Mouse (Mus musculus): ENCODE results near the gene Dnaic1.
A peak's percentile ranks its signal among the peaks of the same experiment; 100 is the strongest.

Dnaic1 gene

DNA sequence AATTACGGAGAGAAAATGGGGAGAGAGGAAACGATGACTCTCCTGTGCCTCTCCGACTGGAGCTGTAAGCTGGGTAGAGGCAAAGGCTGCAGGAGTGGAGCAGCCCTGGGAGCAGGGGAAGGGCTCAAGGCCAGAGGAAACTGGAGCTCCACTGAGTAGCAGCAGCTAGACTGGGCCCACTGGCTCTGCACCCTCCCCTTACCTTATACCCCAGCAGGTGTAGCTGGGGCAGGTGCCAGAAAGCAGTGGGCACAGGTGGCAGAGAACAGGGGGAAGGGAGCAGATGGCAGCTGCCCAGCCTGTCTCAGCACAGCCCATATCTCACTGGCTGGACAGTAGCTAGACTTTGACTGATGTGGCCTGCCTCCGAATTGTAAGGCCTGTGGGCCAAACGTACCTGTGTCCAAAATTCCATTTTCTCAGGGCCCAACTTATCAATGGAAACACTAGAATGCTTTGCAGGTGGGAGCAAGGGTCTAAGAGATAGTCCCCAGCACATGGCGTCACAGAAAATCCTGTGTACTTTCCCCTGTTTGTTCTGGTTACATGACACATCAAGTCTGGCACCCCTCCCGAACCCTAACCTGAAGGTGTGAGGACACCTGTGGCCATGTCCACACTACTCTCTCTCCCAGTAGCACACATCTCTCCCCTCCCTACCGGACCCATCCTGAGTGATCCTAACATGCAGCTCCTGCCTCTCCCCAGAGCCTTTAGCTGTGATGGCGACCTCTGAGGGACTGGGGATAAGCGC, 67.5 kb downstream of the Dnaic1 start:
- no peak for DNase-seq

DNA sequence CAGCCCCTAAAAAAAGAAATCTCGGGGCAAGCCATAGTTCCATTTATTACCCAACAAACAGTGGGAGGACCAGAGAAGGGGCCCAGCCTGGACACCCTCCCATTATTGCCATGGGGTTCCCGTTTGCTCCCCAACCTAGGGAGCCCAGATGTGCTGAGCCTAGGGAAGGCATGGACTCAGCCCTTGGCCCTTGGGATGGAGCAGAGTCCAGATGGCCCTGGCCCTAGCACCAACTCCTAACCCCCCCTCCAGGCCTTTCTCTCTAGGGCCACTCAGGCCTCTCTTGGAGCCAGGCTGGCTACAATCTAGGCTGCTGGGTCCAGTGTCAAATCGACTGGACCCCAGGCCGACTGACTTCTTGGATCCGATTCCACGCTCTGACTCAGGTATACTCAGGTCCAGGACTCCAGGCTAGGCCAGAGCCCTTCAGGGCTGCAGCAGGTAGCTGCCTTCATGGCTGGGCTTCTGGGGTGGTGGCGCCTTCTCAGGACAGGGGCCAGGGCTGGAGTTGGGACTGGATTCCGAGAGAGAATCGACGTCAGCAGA, 68.7 kb downstream of the Dnaic1 start:
- DNase-seq, result no peak

DNA sequence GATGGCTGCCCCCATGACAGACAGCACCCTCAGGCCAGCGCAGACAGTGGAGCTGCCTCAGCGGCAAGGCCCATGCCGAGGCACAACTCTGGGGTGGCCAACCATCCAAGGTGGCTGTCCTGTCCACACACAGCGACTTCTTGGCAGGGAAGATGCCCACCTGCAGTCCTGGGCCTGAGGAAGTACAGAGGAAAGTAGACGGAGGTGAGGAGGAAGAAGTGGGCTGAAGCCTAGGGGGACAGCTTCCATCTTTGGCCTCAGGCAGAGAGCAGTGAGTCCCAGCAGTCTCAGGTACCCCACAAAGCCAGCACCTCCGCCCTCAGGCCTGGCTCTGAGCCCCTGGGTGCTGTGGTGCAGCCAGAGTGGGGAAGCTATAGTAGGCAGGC, 69.2 kb downstream of the Dnaic1 start:
- no peak for DNase-seq

DNA sequence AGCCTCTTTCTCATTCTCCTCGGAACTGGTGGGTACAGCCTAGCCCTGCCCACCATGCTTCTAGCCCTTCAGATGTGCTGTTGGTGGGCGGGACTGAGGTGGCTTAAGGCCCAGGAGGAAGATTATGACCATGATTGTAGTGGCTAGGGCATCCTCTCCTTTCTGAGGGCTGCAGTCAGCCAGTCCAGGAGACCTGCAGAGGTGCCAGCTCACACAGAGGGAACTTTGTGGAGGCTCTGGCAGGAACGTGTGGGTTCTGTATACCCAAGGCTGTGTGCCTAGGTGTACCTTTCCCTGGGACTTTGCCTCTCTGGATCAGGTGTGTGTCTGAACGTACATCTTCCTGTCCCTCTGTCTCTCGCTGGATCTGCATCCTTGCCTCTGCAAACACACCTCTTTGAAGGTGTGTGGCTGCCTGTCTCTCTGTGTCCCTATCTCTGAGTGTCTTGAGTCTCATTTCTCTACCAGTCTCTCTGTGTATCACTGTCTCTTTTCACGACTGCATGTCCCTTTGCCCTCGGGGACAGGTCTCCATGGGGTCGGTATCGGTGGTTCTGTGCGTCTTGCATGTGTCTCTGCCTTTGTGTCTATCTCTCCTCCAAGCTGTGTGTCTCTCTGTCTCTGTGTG, 69.8 kb downstream of the Dnaic1 start:
- no peak for DNase-seq

DNA sequence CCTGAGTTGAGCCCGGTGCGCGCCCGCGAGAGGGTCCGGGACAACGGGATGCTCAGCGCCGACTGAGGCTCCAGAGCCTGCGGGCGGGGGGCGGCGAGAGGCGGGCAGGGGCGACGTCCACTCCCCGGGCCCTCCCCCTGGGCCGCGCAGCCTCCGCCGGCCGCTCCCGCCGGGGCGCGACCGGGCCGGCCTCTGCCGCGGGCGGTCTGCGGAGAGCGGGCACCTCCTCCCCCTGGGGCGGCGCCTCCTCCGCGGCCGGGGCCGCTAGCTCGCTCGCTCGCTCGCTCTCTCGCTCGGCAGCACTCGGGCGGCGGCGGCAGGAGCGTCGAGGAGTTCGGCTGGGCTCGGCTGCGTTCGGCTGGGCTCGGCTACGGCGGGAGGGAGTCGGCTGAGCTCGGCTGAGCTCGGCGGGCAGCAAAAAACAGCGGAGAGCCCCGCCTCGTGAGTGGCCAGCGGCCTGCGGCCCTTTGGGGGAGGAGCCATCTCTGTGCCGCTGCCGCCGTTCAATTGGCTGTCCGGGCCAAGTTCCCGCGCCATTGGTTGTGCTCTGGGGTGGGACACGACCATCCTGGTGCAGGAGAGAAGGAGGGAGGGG, 70.4 kb downstream of the Dnaic1 start, which contains the start of gene Enho:
Gene Enho (minus strand): TSS at position 412 of the 595 bp plus-strand sequence.
- peak; percentile 95 for DNase-seq

DNA sequence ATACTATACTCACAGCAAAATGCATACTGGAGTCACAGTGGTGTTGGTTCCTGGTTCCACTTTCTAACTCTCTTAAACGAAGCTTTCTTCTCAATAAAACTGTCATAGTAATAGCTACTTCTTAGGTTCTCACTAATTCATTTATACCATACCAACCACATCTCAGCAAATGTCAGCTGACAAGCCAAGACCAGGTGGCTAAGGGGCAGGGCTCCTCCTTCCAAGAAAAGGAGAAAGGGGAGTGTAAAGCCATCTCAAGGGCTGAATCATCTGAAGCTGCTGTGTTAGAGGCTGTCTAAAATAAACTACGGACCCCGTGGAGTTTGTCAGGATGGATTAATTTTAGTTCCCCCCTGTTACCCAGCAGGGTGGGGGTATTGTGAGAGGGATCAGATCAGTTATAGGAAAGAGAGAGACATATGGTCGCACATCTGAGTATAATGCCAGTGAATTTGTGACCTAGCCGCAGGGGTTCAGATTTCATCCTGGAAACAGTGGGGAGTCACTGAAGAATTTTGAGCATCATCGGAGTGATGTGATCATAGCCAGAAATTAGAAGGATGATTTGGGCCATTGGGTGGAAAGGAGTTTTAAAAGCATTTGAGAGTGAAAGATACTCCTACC, 71.7 kb downstream of the Dnaic1 start:
- no peak for DNase-seq

DNA sequence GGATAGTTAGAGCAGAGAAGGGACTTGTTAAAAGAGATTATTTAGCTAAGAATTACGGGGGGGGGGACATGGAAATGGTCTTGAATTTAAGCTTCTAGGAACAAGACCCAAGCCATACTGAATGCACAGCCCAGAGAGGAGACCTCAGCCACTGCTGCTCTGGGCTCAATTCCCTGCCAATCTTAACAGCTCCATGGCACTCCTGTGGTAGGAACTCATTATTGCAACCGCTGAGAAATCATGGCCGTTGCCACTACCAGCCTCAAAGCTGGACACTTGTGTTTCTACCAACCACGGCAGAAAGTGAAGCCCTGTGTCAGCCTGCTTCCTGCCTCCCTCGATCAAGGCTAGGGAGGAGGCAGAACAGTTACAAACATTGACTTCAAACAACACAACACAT, 75.9 kb downstream of the Dnaic1 start:
- no peak for DNase-seq

DNA sequence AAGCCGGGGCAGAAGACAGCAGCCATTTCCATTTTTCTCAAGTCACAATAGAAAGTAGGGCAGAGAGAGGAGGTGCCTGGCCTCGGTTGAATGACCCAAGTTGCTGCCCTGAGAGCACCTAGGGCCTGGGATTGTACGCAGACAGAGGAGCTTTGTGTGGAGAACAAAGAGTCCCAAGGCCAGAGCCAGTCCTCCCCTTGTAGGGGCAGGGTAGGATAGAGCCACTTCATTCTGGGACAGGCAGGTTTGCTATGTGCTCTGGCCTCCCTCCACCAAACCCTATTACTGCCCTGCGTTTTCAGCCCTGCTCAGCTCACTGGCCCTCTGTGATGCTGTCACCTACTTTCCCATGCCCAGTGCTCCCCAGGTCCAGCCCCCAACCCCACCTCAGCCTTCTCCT, 78.6 kb downstream of the Dnaic1 start:
- DNase-seq, result no peak

DNA sequence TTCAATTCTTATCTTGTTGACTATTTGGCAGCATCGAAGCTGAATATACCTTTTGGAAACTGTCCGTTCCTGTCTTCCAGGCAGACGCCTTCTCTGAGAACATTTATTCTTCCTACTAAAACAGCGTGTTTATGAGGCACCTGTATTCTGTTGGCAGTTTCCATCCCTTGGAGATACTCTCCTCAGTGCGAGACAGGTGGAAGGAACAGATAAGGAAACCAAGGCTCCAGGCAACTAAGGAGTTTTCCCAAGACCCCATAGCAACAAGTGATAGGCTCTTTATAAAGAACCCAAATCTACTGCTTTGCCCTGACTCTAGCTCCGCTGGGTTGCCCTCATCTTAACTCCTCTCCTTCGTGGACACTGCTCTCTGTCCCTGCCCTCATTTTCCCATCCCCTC, 79.1 kb downstream of the Dnaic1 start:
- DNase-seq, result no peak

DNA sequence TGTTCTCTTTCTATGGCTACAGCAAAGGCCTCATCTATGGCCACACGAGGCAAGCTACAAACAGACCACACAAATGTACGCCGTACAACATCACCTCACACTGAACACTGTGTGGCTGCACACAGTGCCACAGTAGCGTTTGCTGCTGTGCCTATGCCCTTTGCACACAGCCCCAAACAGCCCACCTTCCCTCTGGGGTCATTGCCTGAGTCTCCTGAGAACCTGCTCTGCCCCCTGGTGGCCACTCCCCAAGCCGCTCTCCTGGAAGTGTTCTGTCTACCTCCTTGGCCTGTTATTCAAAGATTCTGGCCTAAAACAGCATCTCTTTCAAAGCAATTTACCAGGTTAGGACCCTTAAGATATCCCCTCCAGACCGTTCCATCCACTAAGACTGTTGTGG, 83.7 kb downstream of the Dnaic1 start:
- peak; percentile 85 for DNase-seq

DNA sequence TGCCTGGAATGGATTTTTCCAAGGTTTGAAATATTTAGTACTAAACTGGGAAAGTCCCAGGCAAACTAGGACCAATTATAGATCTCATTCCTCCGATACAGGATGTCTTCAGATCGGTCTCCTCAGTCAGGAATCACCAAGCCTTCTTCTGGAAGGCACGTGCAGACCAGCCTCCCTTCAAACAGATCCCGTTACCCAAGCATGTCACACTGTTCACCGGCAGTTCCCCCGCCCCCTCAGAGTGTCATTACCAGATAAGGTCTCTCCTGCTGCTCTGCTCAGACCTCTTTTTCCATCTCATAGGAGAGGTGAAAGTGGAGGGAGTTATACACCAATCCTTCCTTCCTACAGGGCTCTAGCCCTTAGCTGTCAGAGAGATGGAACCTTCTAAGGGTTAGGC, 84.2 kb downstream of the Dnaic1 start:
- DNase-seq, result no peak

DNA sequence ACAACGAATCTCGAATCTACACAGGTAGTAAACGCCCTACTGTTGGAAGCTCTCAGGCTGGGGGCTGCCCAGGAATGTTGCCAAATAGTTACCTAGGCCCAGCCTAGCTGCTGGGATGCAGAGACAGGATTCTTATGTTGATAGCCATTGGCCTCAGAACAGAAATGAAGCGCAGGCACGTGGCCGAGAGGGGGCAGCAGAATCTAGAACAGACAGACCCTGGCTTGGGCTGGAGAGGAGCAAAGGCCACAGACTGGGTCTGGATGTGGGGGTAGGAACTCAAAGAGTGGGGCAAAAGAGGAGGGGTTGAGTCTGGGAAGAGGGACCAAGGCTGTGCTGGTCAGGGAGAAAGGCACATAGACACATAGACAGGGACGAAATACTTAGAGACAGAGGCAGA, 84.6 kb downstream of the Dnaic1 start:
- DNase-seq, result peak; percentile 64

DNA sequence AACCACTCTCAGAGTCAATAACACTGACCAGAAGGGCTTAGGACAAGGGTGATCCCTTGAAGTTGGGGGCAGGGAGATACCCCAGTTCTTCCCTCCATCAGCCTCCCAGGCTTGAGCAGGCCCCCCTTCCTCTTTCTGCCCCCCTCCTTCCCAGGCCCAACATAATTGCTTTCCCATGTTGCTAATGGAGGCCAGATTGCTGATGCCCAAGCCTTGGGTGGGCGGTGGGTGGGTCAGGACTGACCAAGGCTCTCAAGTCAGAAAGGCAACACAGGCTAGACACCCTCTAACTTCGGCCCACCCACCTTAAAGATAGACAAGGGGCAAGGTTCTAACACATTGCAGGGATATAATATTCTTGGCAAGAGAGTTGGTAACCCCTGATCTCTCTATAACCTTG, 86.0 kb downstream of the Dnaic1 start:
- no peak for DNase-seq

DNA sequence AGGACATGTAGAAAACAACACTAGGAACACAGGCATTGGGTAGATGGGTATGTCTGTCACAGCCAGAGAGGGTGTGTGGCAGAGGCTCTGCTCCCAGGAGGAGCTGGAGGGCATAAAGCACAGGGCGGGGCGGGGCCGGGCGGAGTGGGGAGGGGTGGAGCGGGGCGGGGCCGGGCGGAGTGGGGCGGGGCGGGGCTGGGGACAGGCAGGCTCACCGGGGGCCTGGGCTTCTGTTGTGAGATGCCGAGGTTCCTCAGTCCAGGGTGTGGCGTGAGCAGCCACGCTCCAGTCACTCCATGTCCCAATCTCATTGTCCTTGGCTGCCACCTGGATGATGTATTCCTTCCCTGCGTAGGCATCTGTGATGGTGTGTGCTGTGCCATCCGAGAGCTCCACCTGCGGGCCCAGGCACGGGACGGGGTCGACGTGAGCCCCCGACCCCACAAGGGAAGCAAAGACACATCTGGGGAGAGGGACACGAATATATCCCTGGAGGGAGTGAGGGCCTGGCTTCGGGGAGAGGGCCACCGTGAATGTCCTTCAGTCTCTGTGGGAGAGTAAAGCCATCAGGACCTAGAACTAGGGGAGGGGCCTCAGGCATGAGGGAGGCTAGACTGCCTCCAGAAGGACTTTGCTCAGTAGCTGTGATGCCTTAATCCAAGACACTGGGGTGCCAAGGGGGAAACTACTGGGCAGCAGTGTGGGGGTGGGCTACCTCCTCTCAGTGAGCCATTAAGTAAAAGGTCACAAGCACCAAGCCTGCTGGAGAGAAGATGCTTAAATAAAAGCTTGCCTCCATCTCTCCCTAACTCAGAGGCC, 89.2 kb downstream of the Dnaic1 start:
- DNase-seq, result no peak

DNA sequence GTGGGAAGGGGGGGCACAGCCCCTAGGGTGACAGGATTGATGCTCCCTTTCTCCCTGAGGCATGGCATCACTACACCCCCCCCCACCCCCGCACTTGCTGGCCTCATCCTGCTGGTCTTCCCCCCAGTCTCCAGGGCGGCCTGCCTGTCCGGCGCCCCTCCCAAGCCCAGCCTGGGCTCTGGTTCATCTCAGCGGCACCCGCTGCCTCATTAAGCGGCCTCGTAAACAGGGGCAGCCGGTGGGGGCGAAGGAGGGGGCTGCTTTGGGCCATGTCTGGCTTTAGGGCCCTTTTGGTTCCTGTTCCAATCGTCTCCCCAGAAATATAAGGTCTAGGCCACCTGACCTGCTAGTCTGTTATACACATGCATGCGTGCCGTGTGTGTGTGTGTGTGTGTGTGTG, 90.0 kb downstream of the Dnaic1 start:
- no peak for DNase-seq

DNA sequence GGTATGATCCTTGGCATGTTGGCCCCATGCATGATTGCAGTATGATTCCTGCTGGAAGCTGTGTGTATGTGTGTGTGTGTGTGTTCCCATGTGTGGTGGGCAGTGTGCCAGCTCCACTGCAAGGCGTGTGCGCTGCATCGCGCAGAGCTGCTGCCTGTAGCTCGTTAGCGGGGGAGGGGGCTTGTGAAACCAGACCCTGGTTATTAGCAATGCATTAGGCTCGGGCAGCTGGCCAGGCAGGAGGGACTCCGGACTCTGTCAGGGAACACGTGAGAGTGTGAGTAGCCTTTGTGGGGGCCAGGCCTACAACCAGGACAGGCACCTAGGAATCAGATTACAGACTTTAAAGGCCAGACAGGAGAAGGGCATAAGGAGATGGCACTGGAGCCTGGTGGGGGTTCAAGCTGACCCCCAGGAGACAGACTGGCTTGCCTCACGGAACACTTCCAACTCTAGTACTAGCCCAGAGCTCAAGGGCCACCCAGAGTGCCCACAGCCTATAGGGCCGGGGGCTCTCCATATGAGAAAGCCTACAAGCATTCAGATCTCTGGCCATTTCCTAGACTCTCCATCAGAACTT, 91.4 kb downstream of the Dnaic1 start:
- DNase-seq, result no peak

DNA sequence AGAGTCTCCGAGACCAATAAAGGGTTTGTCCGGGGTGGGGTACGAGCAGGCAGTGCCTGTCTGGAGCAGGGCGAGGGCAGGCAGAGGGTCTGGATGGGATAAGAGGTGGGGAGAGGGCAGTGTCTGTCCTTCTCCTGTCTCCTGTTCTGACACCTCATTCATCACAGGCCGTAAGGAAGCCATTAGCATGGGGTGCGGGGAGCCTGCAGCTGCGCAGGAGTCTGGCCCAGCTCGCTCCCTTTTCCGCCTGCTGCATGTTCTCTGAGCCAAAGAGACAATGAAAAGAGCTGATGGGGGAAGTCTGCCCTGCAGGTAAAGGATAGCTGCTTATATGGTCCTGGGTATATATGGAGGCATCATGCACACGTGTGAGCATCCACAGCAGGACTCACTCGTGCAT, 93.1 kb downstream of the Dnaic1 start:
- no peak for DNase-seq

DNA sequence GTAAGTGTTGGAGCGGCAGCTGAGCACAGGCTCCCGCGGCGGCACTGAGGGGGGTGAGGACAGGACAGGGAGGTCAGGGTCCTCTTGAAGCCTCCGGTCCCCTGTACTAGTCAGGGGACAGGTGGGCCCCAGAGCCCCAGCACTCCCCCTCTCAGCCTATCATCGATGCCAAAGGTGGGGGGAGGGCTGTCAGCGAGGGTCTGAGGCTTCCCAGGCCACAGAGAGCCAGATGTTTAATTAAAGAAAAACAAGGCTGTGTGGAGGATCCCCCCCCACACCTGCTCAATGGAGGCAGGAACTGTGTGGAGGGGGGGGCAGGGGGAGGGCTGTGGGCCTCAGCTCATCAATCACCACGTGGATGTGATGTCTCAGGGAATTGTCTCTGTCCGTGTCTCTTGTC, 94.0 kb downstream of the Dnaic1 start:
- DNase-seq, result no peak

DNA sequence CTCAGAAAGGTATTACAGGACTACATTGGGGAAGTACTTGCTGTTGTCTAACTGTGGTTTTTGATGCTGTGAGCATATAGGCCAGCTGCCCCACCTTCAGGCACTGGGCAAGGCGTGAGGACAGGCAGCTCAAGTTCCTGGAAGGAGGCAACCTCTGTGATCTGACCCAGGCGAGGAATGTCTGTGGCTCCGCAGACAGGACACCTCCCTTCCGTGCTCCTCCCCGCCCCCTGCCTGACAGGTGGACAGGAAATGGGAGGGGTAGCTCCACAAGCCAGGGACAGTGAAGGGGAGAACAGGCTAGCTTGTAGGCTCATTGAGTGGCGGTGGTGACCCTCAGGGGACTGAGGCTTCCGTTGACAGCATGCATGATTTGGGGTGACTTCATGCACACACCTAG, 95.0 kb downstream of the Dnaic1 start:
- DNase-seq, result no peak

DNA sequence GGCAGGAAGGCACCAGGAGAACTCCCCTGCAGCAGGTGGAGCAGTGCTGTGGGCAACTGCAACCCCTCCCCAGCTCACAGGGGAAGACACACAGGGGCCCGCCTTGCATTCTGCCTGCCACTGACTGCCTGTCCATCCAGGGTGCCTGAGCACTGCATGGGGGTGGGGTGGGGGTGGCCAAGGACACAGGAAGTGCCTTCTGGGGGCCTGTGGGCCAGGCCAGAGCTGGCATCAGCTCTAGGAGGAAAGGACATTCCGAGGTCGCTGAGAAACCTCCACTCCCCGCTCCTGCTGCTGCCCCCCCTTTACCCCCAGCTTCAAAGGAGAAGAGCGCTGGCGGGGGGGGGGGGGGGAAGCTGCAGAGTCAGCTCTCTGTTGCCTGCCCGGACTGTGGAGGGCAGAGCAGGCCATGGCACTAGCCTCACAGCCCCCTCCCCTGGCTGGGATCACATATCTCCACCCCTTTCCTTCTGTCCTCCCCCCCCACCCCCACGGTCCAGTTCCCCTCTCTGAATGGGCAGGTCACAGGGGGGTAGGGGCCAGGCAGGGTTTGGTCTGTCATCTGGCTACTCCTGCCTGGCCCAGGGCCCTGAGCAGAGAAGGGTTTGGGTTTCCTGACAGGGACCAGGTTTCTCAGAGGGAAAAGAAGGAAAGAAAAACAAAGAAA, 95.6 kb downstream of the Dnaic1 start:
- no peak for DNase-seq

DNA sequence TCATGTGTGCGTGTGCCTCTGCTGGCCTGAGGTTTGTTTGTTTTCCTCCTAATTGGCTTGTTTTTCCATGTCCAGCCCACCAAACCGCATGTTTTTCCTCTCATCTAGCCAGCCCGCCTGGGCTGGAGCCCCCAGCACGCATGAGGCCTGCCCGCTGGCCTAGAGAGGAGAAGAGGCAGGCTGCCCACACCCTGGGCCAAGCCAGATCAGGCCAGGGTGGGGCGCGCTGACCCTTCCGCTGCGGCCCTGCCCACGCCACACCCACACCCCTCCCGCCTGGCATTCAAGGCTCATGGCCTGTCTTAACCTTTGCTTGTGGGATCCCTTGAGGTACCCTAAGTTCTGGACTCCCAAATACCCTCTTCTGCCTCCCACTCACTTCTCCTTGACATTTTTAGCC, 97.1 kb downstream of the Dnaic1 start:
- no peak for DNase-seq

DNA sequence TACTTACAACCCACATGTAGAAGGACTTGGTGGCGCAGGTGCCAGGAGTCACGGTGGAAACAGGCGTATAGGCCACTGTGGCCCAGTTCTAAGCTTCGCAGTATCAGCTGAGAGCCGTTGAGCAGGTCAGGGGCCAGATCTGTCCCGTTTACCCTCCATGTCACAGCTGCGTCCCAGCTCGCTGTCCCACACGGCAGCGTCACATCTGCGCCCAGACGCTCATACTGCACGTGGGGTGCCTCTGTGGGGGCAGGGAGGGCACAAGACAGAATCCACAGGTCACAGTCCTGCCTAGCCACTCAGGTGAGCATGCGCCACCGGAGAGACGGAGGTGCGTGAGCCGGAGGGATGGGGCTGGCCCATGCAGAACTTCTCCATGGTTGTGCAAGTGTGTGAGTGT, 101.3 kb downstream of the Dnaic1 start:
- no peak for DNase-seq

Measured in right cerebral cortex, postnatal 4 days (tissue).